Mouse (Mus musculus): Measurements from ENCODE around the gene Spag8. TPM values are rescaled to one million over a fixed set of nuclear protein-coding genes. Genes with fewer than 3 reads are reported as not detected.

Gene Spag8
- polyA plus RNA-seq (2014; fragmentation: Illumina TruSeq; extraction: RNeasy Lipid Tissue Mini Kit (QIAGEN cat#74804); ENCODE audit: low read depth, low replicate concordance) = 7.7 TPM

DNA sequence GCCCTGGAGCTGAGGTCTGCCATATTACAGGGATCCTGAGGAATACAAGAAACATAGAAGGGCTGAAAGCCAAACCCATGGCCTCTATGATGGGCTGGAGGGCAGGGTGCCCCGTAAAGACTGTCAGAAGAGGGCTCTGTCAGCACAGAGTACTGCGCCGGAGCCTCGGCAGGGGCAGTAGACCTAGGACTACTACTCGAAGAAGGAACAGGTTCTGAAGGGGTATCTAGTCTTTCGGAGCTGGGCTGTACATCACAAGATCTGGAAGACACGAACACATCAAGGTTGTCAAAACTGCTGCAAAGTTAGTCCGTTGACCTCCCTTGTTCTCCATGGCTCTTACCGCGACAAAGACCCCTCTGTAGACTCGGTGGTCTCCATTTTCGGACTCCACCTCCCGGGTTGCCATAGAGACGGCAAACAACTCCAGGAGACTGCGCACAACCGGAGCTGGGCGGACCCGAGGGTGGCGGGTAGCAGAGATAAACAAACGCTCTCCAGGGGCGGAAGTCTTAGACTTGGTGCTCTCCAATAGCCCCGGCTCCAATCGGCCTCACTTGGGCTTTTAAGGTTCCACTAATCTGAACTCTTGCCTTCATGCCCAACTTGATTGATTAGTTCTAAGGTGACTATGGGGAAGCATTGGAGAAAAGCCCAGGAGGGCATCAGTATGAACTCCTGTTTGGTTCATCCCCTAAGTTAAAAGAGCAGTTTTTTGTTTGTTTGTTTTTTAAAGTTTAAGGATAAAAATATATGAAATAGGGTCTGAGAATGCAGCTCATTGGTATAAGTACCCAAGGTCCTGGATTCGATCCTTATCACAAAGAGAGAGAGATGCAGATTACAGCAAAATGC, at the start of gene Spag8:
Spag8 (minus strand) TSS at position 434 of the 855 bp plus-strand sequence.

DNA sequence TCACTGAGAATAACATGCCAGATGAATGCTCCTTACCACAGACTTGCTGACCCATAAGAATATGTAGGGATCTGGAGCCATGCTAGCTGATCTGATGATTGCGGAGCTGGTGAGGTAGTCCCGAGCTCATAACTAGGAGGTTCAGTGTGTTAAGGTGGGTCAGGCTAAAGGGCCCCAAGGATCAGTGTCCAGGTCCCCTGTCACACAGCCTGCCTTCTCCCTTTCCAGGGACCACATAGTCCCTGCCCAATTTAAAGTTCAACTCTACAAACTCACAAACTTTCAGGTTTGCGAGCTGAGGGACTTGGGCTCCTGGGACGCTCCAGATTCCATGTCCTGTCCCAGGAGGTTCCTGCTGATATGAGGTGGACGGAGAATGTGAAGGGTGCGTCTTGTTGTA, 47.3 kb upstream of the Spag8 start, which contains the start of gene Olfr70:
Olfr70 (minus strand) TSS at position 101 of the 400 bp plus-strand sequence.

GRCm38 (mm10) chr4:43668782-43669427, 15.5 kb upstream of the Spag8 start, which contains the start of the genes Tmem8b and Fam221b:
Gene Tmem8b (plus strand): TSS chr4:43668971.
Gene Fam221b (minus strand): TSS chr4:43669145.

DNA sequence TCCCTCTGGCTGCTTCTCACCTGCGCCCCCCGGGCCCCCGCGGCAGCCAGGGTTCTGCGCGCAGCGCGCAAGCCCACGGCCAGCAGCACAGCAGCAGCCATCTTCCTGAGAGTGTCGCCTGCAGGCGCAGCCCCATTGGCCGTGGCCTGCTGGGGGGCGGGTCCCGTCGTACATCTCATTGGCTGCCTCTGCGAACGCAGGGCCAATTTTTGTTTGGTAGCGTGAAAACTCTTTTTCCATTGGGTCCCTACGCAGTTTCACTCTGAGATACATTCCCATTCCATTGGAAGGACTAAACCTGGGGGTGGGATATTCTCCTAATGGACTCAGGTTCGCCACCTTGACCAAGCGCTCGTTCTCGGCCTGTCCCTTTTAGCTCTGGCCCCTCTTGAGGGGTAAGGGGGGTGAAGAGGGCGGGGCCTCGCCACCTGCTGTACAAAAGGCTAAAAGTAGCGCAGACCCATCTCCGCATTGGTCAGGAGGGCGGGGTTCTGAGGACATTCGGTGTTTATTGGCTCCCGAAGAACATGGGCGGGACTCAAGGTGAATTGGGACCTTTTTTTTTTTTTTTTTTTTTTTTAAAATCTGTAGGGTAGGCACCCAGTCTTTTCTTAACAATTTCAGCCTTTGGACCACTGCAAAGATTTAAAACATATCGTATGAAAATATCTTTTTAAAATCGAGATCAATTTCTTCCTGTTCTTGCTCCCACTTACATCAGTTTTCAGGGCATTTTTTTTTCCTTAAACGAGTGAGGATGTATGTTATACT, 3.1 kb upstream of the Spag8 start, which contains the start of gene Hint2:
Hint2 (minus strand) TSS at position 128 of the 771 bp plus-strand sequence.

GRCm38 (mm10) chr4:43631046-43631955, 22.1 kb downstream of the Spag8 start, which contains the start of gene Npr2:
Gene Npr2 (plus strand): TSS chr4:43631935.

Other genes with a start within 250 kb of the Spag8 start
- gene Fam166b, start 224.5 kb downstream of the Spag8 start, polyA plus RNA-seq (2014; fragmentation: Illumina TruSeq; extraction: RNeasy Lipid Tissue Mini Kit (QIAGEN cat#74804); ENCODE audit: low read depth, low replicate concordance) = 0.35 TPM
- gene Tesk1, start 211.7 kb downstream of the Spag8 start, polyA plus RNA-seq (2014; fragmentation: Illumina TruSeq; extraction: RNeasy Lipid Tissue Mini Kit (QIAGEN cat#74804); ENCODE audit: low read depth, low replicate concordance) = 13.6 TPM
- gene Cd72, start 199.0 kb downstream of the Spag8 start, polyA plus RNA-seq (2014; fragmentation: Illumina TruSeq; extraction: RNeasy Lipid Tissue Mini Kit (QIAGEN cat#74804); ENCODE audit: low read depth, low replicate concordance) = 0.14 TPM
- not detected for gene Sit1, start 169.9 kb downstream of the Spag8 start, polyA plus RNA-seq (2014; fragmentation: Illumina TruSeq; extraction: RNeasy Lipid Tissue Mini Kit (QIAGEN cat#74804); ENCODE audit: low read depth, low replicate concordance)
- 2.4 TPM for gene Ccdc107, start 160.7 kb downstream of the Spag8 start, polyA plus RNA-seq (2014; fragmentation: Illumina TruSeq; extraction: RNeasy Lipid Tissue Mini Kit (QIAGEN cat#74804); ENCODE audit: low read depth, low replicate concordance)
- 5.1 TPM for gene Arhgef39, start 153.9 kb downstream of the Spag8 start, polyA plus RNA-seq (2014; fragmentation: Illumina TruSeq; extraction: RNeasy Lipid Tissue Mini Kit (QIAGEN cat#74804); ENCODE audit: low read depth, low replicate concordance)
- not detected for gene Car9, start 146.6 kb downstream of the Spag8 start, polyA plus RNA-seq (2014; fragmentation: Illumina TruSeq; extraction: RNeasy Lipid Tissue Mini Kit (QIAGEN cat#74804); ENCODE audit: low read depth, low replicate concordance)
- 2.8 TPM for gene Tpm2, start 129.8 kb downstream of the Spag8 start, polyA plus RNA-seq (2014; fragmentation: Illumina TruSeq; extraction: RNeasy Lipid Tissue Mini Kit (QIAGEN cat#74804); ENCODE audit: low read depth, low replicate concordance)
- 12.2 TPM for gene Creb3, start 91.3 kb downstream of the Spag8 start, polyA plus RNA-seq (2014; fragmentation: Illumina TruSeq; extraction: RNeasy Lipid Tissue Mini Kit (QIAGEN cat#74804); ENCODE audit: low read depth, low replicate concordance)
- gene Tln1, start 90.9 kb downstream of the Spag8 start, polyA plus RNA-seq (2014; fragmentation: Illumina TruSeq; extraction: RNeasy Lipid Tissue Mini Kit (QIAGEN cat#74804); ENCODE audit: low read depth, low replicate concordance) = 39.2 TPM
- gene Rgp1, start 74.9 kb downstream of the Spag8 start, polyA plus RNA-seq (2014; fragmentation: Illumina TruSeq; extraction: RNeasy Lipid Tissue Mini Kit (QIAGEN cat#74804); ENCODE audit: low read depth, low replicate concordance) = 2.8 TPM
- gene Gba2, start 74.7 kb downstream of the Spag8 start, polyA plus RNA-seq (2014; fragmentation: Illumina TruSeq; extraction: RNeasy Lipid Tissue Mini Kit (QIAGEN cat#74804); ENCODE audit: low read depth, low replicate concordance) = 8.7 TPM
- gene Msmp, start 69.1 kb downstream of the Spag8 start, polyA plus RNA-seq (2014; fragmentation: Illumina TruSeq; extraction: RNeasy Lipid Tissue Mini Kit (QIAGEN cat#74804); ENCODE audit: low read depth, low replicate concordance) = not detected
- 0.94 TPM for gene Npr2, start 21.7 kb downstream of the Spag8 start, polyA plus RNA-seq (2014; fragmentation: Illumina TruSeq; extraction: RNeasy Lipid Tissue Mini Kit (QIAGEN cat#74804); ENCODE audit: low read depth, low replicate concordance)
- gene Hint2, start 2.9 kb upstream of the Spag8 start, polyA plus RNA-seq (2014; fragmentation: Illumina TruSeq; extraction: RNeasy Lipid Tissue Mini Kit (QIAGEN cat#74804); ENCODE audit: low read depth, low replicate concordance) = 0.91 TPM
- 11.4 TPM for gene Tmem8b, start 15.4 kb upstream of the Spag8 start, polyA plus RNA-seq (2014; fragmentation: Illumina TruSeq; extraction: RNeasy Lipid Tissue Mini Kit (QIAGEN cat#74804); ENCODE audit: low read depth, low replicate concordance)
- gene Fam221b, start 15.6 kb upstream of the Spag8 start, polyA plus RNA-seq (2014; fragmentation: Illumina TruSeq; extraction: RNeasy Lipid Tissue Mini Kit (QIAGEN cat#74804); ENCODE audit: low read depth, low replicate concordance) = 179 TPM
- gene Olfr70, start 47.2 kb upstream of the Spag8 start, polyA plus RNA-seq (2014; fragmentation: Illumina TruSeq; extraction: RNeasy Lipid Tissue Mini Kit (QIAGEN cat#74804); ENCODE audit: low read depth, low replicate concordance) = not detected
- not detected for gene Olfr71, start 56.7 kb upstream of the Spag8 start, polyA plus RNA-seq (2014; fragmentation: Illumina TruSeq; extraction: RNeasy Lipid Tissue Mini Kit (QIAGEN cat#74804); ENCODE audit: low read depth, low replicate concordance)
- gene Hrct1, start 73.6 kb upstream of the Spag8 start, polyA plus RNA-seq (2014; fragmentation: Illumina TruSeq; extraction: RNeasy Lipid Tissue Mini Kit (QIAGEN cat#74804); ENCODE audit: low read depth, low replicate concordance) = not detected
- 1.9 TPM for gene Spaar, start 76.4 kb upstream of the Spag8 start, polyA plus RNA-seq (2014; fragmentation: Illumina TruSeq; extraction: RNeasy Lipid Tissue Mini Kit (QIAGEN cat#74804); ENCODE audit: low read depth, low replicate concordance)
- not detected for gene Olfr159, start 117.4 kb upstream of the Spag8 start, polyA plus RNA-seq (2014; fragmentation: Illumina TruSeq; extraction: RNeasy Lipid Tissue Mini Kit (QIAGEN cat#74804); ENCODE audit: low read depth, low replicate concordance)
- gene Olfr156, start 170.3 kb upstream of the Spag8 start, polyA plus RNA-seq (2014; fragmentation: Illumina TruSeq; extraction: RNeasy Lipid Tissue Mini Kit (QIAGEN cat#74804); ENCODE audit: low read depth, low replicate concordance) = not detected
- not detected for gene Olfr157, start 186.6 kb upstream of the Spag8 start, polyA plus RNA-seq (2014; fragmentation: Illumina TruSeq; extraction: RNeasy Lipid Tissue Mini Kit (QIAGEN cat#74804); ENCODE audit: low read depth, low replicate concordance)
- gene Olfr155, start 198.0 kb upstream of the Spag8 start, polyA plus RNA-seq (2014; fragmentation: Illumina TruSeq; extraction: RNeasy Lipid Tissue Mini Kit (QIAGEN cat#74804); ENCODE audit: low read depth, low replicate concordance) = not detected
- 6.3 TPM for gene Reck, start 221.9 kb upstream of the Spag8 start, polyA plus RNA-seq (2014; fragmentation: Illumina TruSeq; extraction: RNeasy Lipid Tissue Mini Kit (QIAGEN cat#74804); ENCODE audit: low read depth, low replicate concordance)